Mouse (Mus musculus): Measurements from ENCODE around the gene Metap1.
"Not testable (repeated sequence)": the region's sequence is repeated elsewhere in the genome, so short reads cannot be mapped to it uniquely, and the experiment has no call there.

Gene Metap1

DNA sequence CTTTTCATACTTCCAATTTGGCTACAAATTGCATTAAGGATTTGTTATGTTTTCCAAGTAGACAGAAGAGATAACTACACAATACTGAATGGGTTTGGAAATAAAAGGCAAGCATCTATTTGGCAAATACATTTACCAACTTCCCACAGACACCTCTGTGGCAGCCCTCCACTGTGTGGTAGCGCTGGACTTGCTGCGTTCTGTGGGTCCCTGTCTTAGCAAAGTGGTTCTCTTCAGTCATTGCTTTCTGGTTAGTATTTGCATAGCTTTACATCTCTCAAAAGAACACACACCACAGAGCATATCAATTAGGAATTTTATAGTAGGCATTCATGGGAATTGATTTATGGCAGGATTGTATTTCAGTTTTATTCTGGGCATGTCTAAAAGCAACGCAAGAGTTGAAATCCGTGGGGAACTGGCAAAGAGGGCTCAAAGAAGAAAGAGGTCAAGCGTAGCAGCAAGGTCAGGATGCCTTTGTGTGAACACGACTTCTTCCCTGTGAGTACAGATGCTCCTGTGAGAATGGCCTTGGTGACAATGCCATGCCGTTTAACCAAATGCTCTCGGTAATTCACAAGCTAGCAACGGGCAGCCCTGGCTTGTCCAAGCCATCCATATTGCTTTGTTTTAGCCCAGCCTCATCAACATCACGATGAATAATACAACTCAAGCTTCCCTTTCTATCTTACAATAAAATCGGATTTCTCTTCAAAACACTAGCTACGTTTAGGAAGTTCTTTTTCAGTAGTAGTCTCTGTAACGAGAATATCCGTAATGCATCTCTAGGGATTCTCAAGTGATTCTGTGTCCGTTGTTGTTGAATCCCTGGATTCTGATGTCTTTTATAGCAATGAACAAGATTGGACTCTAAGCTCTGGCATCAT, 10.8 kb upstream of the Metap1 start:
- DNase-seq (ENCODE audit: low read depth), result no peak

DNA sequence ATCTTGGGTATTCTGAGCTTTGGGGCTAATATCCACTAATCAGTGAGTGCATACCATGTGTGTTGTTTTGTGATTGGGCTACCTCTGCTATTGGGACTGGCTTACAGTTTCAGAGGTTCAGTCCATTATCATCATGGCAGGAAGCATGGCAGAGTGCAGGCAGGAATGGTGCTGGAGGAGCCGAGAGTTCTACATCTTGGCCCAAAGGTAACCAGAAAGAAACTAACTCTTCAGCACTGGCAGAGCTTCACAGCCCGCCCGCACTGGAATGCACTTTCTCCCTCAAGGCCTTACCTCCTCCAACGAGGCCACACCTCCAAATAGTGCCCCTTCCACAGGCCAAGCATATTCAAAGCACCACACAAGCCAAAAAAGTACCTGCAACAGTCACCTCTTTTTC, 9.4 kb upstream of the Metap1 start:
- no peak for DNase-seq (ENCODE audit: low read depth)

DNA sequence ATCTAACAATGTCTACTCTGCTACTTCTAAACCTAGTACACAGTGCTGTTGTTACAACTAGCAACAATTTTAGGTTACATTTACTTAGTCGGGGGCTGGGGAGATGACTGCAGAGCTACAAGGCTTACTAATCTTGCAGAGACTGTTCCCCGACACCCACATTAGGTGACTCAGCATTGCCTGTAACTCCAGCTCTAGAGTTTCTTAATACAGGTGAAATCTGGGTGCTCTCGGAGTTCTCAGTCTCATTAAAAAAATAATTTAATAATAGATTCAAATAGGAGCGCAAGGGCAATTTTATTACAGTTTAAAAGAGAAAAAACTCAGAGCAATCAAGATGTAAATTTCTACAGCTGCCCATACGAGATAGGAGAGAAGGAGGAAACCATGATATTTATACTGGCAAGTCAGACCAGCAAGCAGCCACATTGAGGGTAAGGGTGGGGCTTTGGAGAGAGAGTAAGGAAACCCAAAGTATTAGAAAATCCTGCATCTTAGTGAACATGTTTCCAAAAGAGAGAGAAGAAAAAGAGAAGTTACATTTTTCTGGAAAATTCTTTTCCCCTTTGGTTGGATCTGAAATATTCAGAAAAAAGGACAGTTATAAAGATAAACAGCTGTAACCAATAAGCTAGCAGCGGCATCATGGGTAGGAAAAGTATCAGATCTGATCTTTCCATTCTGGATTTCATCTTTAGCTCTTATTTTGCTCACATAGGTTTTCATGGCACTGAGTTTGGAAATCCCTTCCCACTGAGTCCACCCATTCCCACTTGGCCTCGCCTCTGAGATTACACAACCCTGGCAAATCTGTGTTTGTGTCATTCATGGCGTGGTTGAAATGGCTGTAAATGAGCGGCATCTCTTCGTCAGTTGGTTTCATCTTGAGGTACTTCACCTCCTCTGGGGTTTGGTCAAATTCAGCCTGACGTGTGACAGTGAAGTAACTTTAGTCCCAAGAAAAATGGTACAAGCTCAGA, 6.1 kb upstream of the Metap1 start:
- no peak for DNase-seq (ENCODE audit: low read depth)

DNA sequence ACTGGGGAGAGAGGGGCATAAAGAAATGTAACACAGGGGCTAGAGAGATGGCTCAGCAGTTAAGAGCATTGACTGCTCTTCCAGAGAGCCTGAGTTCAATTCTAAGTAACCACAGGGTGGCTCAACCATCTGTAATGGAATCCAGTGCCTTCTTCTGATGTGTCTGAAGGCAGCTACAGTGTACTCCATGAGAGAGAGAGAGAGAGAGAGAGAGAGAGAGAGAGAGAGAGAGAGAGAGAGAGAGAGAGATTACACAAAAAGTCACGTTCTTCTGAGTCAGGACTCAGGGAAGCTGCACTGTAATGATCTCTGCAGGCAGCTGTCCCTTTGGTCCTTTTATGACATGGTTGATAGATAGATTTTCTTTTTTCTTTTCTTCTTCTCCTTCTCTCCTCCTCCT, 5.2 kb upstream of the Metap1 start:
- DNase-seq (ENCODE audit: low read depth), result no peak

DNA sequence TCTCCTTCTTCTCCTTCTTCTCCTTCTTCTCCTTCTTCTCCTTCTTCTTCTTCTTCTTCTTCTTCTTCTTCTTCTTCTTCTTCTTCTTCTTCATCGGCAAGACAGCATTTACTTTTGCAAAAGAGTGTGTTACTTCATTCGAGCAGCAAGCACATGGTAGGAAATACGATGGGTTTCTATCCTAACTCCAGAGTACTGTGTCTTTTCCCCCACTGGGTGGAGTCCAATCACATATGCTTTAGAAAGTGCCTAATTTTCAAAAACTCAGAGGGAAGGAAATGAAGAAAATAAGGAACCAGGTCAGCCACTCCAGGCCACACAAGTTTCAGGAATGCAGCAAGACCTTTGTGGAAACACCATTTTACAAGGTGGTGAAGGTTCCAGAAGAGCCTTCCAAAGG, 4.4 kb upstream of the Metap1 start:
- no peak for DNase-seq (ENCODE audit: low read depth)

DNA sequence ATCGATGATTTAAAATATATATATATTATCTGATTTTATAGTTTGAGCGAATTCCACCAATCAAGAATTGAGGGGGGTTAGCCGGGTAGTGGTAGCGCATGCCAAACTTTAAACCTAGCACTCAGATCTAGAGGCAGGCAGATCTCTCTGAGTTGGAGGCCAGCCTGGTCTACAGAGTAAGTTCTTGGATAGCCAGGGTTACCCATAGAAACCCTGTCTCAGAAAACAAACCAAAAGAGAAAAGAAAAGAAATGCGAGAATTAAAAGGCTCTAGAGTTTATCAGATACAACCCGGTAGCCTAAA, 671 bp upstream of the Metap1 start:
- DNase-seq (ENCODE audit: low read depth), result no peak

DNA sequence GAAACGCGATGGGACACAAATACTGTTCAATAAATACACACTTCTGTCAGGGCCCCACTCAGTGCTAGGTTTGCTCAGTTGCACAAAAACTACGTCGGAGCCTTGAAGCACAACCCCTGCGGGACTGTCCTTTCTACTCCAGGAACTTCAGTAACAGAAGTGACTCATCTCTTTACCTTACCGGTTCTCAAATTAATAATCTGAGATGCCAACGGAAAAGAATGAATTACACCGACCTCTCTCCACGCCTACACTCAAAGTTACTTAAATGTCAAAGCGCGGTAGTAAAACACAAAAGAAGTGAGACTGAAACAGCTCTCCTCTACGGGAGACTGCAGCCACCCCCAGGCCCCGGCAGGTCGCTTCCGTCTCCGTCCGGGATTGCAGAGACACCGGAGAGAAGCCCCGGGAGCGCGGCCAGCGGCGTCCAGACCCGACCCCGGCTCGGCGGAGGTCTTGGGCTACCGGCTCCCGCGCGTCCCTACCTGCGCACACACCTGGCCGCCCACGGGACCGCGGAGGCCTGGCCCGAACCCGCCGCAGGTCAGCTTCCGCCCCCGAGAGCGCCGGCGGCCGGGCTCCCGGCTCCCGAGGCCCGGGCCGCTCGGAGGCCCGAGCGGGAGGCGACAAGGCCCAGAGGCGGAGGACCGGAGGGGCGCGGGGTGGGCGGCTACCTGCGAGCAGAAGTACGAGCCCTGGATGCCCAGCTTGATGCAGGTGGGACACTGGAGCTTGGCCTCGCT, 560 bp downstream of the Metap1 start:
- DNase-seq (ENCODE audit: low read depth), result no peak

DNA sequence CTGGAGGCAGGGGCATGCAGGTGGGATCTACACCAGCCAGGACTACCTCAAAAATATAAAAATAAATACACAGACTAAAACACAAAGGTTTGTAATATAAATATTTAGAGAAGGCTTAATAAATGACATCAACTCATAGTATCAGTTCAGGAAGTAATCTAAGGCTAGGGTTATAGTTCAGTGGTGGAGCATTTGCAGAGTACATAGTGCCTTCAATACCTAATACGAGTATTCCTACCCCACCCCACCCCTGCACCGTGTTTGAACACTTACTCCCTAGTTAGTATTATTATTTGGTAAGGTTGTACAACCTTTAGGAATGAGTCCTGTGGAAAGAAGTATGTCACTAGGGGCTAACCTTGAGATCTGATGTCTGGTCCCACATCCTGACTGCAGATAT, 6.1 kb downstream of the Metap1 start:
- DNase-seq (ENCODE audit: low read depth), result no peak

DNA sequence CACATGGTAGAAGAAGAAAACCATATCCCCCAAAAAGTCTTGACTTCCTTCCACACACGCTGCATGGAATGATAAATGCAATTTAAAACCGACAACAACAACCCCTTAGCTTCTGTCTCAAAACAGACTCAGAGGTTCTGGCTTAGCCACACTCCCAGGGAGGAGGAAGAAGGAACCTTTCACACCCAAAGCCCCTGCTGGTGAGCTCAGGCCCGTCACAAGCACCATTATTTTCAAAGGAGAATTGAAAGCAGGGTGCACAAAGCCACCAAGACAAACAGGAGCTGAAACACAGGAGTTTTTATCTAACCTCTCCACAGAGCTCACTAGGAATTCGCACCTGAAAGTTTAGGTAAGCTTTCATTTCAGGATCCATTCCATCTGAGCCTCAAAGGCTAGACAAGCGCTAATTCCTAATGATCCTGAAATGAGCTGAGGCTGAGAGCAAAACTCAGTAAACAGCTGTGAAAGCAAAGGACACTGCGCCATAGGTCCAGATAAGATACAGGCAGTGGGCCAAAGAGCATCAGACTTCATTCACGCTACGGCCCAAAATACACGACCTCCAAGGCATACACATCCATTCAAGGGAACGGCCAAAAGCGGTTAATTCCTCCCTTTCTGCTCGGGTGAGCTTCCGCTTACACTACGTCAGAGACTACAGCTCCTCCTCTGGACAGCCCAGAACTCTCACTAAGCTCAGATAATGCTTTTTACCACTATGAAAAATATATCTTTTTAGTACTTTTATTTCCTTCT, 7.6 kb downstream of the Metap1 start:
- DNase-seq (ENCODE audit: low read depth), result no peak

DNA sequence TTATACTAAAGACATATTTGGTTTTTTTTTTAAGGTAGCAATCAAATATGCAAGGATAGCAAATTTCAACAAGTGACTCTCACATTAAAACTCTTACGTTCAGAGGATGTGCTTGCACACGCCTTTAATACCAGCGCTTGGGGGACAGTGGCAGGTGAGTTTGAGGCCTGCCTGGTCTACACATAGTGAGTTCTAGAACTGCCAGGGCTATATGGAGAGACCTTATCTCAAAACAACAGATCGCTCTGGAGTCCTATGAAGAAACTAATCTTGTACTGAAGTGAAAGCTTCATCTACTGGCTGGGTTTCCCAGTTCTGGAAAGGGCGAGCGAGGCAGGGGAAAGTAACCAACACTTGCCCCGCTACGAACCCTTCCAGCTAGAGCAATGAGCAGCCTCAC, 9.8 kb downstream of the Metap1 start:
- no peak for DNase-seq (ENCODE audit: low read depth)

DNA sequence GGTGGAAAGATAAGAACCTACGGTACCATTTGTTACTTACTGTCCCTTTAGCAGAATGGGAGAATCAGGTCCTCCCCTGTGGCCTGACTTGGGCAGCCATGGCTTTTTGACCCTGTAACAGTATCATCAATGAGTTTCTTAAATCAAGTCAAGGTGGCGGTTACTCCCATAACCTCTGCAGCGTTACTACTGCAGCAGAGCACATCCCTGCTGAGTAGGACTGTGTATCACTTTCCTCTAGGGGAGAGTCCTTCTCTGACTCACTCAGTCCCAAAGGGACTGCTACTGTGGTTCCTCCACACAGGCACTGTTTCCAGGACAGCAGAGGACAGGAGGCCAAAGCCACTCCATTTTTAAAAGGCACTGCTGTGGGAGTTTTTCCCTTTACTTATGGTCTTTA, 18.2 kb downstream of the Metap1 start:
- DNase-seq (ENCODE audit: low read depth), result no peak

DNA sequence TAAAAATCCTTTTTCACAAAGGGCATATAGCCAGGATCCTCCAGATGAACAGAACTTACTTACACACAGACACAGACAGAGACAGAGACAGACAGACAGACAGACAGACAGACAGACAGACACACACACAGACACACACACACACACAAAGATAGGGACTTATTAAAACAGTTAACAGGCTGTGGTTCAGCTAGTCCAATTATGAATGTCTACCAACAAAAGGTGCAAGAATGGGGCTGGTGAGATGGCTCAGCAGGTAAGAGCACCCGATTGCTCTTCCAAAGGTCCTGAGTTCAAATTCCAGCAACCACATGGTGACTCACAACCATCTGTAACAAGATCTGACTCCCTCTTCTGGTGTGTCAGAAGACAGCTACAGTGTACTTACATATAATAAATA, 22.7 kb downstream of the Metap1 start:
- DNase-seq (ENCODE audit: low read depth), result not testable (repeated sequence)

DNA sequence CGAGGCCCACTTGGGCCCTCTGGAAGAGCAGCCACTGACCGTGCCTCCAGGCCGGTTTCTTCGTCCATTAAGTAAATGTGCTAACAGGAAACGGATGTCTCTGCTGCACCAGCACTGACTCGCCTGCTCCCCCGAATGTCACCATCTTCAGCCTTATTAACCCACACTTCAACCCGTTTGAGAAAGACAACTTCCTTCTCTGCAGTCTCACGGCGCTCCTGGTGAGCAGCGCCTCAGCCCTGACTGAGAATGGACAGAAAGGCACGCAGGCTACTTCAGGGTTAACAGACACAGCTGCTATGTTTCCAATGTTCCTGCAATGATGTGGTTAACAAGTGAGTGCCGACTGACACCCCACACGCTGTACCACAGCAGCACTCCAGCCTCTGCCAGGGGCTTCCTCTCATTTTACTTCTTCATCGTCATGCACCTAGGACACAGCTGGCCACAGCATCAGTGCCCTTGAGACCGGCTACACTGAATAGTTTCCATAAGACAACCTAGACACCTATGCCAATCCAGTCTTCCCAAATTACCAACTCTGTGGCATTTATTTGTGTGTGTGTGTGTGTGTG, 24.7 kb downstream of the Metap1 start:
- DNase-seq (ENCODE audit: low read depth), result no peak

DNA sequence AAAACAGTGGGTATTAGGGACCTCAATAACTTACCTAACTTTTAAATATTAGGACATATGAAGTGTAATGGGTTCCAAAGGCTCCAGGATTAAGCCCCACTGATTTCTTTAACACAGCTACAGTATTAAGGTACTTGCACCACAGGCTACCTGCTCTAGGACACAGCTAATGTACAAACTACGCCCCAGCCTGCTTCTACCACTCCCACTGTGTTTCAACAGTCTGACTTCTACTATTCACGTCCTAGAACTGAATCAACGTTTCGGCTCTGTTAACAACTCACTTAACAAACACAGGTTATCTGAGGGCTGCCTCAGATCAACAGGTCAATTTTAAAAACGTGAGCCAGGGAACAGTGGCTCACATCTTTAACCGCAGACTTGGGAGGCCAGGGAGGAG, 25.5 kb downstream of the Metap1 start:
- DNase-seq (ENCODE audit: low read depth), result no peak

DNA sequence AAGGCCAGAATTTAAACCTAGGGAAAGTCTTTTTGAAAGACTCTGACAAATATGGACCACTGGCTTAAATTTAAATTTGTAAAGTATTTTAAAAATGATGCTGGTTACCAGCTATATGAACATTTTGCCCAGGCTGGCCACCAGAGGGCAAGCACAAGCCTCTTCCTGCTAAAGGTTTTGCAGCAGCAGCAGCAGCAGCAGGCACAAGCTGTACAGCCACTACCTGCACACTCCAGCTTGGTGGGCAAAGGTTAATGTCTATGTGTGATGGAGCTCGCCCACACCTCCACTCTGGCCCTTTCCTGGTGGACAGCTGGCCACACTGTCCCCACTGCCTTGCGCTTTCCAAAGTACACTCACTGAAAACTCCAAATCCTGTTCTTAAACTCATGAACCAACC, 26.2 kb downstream of the Metap1 start:
- peak; percentile 50 for DNase-seq (ENCODE audit: low read depth)

DNA sequence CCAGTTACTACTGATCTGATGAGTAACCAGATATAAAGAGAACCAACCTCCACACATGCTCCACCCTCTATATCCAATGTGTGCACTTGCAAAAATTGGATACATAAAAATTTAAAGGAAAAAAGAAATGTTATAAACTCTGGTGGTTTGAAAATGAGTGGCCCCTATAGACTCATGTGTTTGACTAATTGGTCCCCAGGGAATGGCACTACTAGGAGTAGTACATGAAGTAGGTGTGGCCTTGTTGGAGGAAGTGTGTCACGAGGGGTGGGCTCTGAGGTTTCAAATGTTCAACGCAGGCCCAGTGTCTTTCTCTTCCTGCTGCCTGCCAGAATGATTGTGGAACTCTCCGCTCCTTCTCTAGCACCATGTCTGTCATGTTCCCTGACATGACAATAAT, 27.5 kb downstream of the Metap1 start:
- DNase-seq (ENCODE audit: low read depth), result no peak

DNA sequence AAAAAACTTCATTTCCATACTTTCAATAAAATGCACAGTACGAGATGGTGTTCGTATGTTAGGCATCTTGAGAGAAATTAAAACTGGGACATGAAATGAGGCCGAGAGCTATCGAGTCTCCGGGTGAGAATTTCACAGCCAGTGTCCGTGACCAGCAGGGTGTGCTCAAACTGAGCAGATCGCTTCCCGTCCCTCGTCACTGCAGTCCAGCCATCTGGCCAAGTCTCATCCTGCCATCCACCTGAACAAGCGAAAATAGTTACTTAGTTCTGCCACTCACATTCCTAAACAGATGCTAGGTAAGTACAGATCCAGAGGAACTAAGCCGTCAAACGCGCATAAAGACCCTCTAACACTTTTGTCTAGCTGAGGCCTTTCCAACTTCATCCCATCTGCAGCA, 29.1 kb downstream of the Metap1 start:
- DNase-seq (ENCODE audit: low read depth), result no peak

DNA sequence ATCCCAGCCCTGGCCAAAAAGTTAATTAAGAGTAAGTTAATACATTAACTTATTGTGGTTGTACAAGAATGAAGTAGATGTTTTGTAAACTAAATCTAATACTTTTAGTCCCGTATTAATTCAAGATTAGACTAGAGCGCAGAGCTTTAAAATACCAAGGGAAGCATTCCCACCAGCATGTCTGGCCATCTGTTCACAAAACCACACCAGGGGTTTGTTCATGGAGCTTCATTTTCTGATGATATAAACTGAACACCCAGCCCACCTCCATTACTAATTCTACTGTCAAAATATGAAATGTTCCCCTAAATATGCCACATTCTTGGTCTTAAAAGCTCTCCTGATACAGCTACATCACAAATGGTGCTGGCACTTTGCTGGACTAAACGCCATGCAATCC, 30.9 kb downstream of the Metap1 start:
- no peak for DNase-seq (ENCODE audit: low read depth)

DNA sequence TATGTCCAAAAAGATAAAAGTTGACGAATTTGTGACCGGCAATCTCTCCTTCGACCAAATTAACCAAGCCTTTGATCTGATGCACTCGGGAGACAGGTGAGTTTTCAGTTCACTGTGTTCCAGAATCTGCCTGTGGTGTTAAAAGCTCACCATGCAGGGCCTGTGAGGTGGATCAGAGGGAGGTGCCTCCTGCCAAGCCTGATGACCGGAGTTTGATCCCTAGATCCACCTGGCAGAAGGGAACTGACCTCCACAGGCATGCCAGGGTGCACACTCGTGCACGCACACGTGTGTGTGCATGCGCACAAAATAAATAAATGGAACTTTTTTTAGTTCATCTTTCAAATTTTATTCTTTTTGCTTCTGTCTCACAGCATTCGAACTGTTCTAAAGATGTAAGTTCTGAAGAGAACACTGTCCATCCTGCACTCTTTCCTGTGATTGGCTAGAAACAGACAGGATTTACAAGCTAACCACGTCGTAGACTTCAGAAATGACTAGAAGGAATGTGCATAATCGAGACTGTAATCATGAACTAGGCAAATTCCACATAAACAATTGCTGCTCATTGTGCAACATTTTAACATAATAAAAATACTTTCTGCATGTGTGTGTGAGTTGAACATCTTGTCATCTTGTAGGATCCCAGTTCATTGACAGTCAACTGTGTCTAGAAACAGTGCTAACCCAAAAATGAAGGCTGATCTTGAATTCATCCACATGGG, 34.4 kb downstream of the Metap1 start:
- no peak for DNase-seq (ENCODE audit: low read depth)

DNA sequence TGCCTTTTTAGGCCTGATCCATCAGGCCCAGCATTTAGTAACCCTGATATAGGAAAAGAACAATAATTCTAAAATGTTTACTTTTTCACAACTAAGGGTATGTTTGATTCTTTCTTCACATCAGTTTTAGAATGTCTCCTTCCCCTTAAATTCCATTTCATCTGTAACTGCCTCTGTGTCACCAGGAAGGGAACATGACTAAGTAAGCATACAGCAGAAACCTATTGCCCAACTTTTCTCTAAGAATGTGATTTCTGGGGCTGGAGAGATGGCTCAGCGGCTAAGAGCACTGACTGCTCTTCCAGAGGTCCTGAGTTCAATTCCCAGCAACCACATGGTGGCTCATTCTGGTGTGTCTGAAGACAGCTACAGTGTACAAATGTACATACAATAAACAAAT, 35.1 kb downstream of the Metap1 start:
- DNase-seq (ENCODE audit: low read depth), result no peak

DNA sequence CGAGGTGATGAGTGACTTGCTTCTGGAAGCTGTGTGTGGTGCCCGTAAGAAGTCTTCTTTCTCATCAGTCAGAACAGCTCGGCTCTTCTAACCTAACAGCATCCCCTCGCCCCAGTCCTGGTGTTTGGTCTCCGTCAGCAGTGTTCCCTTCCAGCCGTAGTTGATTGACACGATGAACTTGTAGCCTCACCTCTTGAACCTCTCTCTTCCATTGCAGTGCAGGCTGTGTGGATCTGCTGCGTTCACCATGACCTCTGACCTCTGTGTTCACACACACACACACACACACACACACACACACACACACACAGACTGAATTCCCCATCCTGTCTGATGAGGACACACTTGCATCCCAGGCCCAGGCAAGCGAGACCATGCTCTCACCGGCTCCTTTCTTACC, 37.1 kb downstream of the Metap1 start:
- no peak for DNase-seq (ENCODE audit: low read depth)

All from naive thymus-derived CD4-positive, alpha-beta T cell, adult 2 months (primary cell).